Mouse (Mus musculus): ENCODE results near the gene Abhd16b.

Abhd16b gene

GRCm38 (mm10) chr2:181541761-181542380 lies 48.9 kb downstream of the Abhd16b start:
- DNase-seq = peak; percentile 17
